Mouse (Mus musculus) limb, embryonic 11.5 days (tissue): Measurements from ENCODE around the gene Rarres1. TPM values are rescaled to one million over a fixed set of nuclear protein-coding genes. Genes with fewer than 3 reads are reported as not detected.

Source experiments
- ATAC-seq: fragments of 200-750 bp; cut with Nextera tagmentation; 2 replicates; pipeline ENCODE4 v1.8.0; 2017; ENCODE audit warnings: low read depth; ENCODE audit not compliant: insufficient number of reproducible peaks, low FRiP score, low TSS enrichment
- DNase-seq: peaks from one replicate; pipeline ENCODE4 v3.0.0-alpha.2; 2015; ENCODE audit warnings: low spot score
- H3K27ac ChIP-seq: fragments of 300-500 bp; sonication (generic); replicated peaks from 2 replicates; pipeline ENCODE4 v1.5.1; 2014; ENCODE audit warnings: low read depth, mild to moderate bottlenecking, low read length
- H3K27me3 ChIP-seq: fragments of 300-500 bp; sonication (generic); 2 replicates; pipeline ENCODE4 v1.6.1; 2014; ENCODE audit warnings: mild to moderate bottlenecking, low read length, mixed read lengths; ENCODE audit not compliant: control insufficient read depth, insufficient read depth
- H3K36me3 ChIP-seq: fragments of 300-500 bp; sonication (generic); 2 replicates; pipeline ENCODE4 v1.6.1; 2014; ENCODE audit warnings: mild to moderate bottlenecking, low read length, moderate library complexity, mixed read lengths; ENCODE audit not compliant: control insufficient read depth, insufficient read depth
- H3K4me1 ChIP-seq: fragments of 300-500 bp; sonication (generic); 2 replicates; pipeline ENCODE4 v1.6.1; 2014; ENCODE audit warnings: low read length, mixed read lengths; ENCODE audit not compliant: control insufficient read depth, insufficient read depth
- H3K4me2 ChIP-seq: fragments of 300-500 bp; sonication (generic); 2 replicates; pipeline ENCODE4 v1.6.1; 2014; ENCODE audit warnings: low read depth, mild to moderate bottlenecking, moderate library complexity; ENCODE audit not compliant: severe bottlenecking
- H3K4me3 ChIP-seq: fragments of 300-500 bp; sonication (generic); 2 replicates; pipeline ENCODE4 v1.5.1; 2014; ENCODE audit warnings: low read depth, low read length
- H3K9ac ChIP-seq: fragments of 300-500 bp; sonication (generic); 2 replicates; pipeline ENCODE4 v1.6.1; 2014; ENCODE audit warnings: mild to moderate bottlenecking, low read length
- H3K9me3 ChIP-seq: fragments of 300-500 bp; sonication (generic); 2 replicates; pipeline ENCODE4 v1.6.1; 2016; ENCODE audit warnings: low read length; ENCODE audit not compliant: control insufficient read depth
- WGBS: fragments of 180-500 bp; shearing (Covaris S2); extraction: QIAGEN DNeasy Blood & Tissue Kit; methylation state at CpG from one replicate; pipeline ENCODE4 v1.1.7; 2014; 5-methylcytosine and 5-hydroxymethylcytosine counted together
- polyA plus RNA-seq: library from polyadenylated mRNA; unstranded; fragments of >200 nt; fragmentation: Nextera tagmentation; extraction: Ambion mirVana; gene quantifications from 2 replicates; pipeline ENCODE4 v1.2.1, GENCODE M21; 2014

The Rarres1 gene
- polyA plus RNA-seq, 1 experiment from 2014 or later: 9.8 TPM

DNA sequence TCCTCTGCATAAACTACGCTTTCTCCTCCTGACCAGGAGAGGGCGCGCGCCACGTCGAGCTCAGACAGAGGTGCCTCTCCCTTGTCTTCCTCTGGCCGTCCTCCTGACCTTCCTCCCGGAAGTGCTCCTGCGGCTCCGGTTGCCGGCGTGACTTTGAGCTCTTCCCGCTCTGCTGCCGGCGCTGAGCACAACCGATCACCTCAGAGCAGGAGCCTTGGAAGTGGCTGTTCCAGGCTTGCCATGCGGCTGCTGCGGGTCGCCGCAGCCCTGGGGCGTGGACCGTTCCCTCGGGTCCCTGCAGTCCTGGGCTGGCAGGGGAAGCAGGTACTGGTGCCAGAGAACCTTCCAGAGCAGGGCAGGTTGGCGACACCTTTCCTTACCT is 85.3 kb downstream of the Rarres1 start, which contains the start of gene Gfm1:
TSS of gene Gfm1 (plus strand) at position 98 of the 382 bp plus-strand sequence.
- DNase-seq (peak; percentile 89), ATAC-seq (peak; percentile 84; the same call in 1 of the 2 replicates)
- Histone ChIP-seq H3K4me2 (peak within 1 kb of the TSS; percentile 69), H3K36me3 (no peaks in the 10 kb centered on the region; the same call in 1 of the 2 replicates), H3K27me3 (no peaks in the 10 kb centered on the region), H3K4me3 (peak within 1 kb of the TSS; percentile 98), H3K9ac (peak within 1 kb of the TSS; percentile 84), H3K4me1 (peaks cover 6% of the 10 kb centered on the region; the same call in 1 of the 2 replicates), H3K27ac (no peak within 1 kb of the TSS), H3K9me3 (peaks cover 3% of the 10 kb centered on the region; the same call in 1 of the 2 replicates)
- WGBS: under 1% methylated on average over 24 of the region's 24 CpGs

GRCm38 (mm10) chr3:67429338-67429998 is 85.9 kb downstream of the Rarres1 start:
- ATAC-seq (peak; percentile 67; the same call in 1 of the 2 replicates), DNase-seq (no peak)
- H3K4me2 ChIP-seq: peak overlapping the region; percentile 69; the same call in 1 of the 2 replicates
- no peaks in the 10 kb centered on the region for H3K27me3 ChIP-seq
- 37% methylated on average over 8 of the region's 8 CpGs for WGBS
- peaks cover 6% of the 10 kb centered on the region; the same call in 1 of the 2 replicates for H3K4me1 ChIP-seq
- peaks cover 3% of the 10 kb centered on the region; the same call in 1 of the 2 replicates for H3K9me3 ChIP-seq
- H3K9ac ChIP-seq: no peak overlapping the region
- no peaks in the 10 kb centered on the region; the same call in 1 of the 2 replicates for H3K36me3 ChIP-seq
- H3K4me3 ChIP-seq: peak overlapping the region; percentile 98
- no peak overlapping the region for H3K27ac ChIP-seq

Other genes with a start within 250 kb of the Rarres1 start
- gene Mlf1, start 141.4 kb downstream of the Rarres1 start, polyA plus RNA-seq: 24.6 and 26.3 TPM in 2 replicates
- gene Gm17402, start 140.4 kb downstream of the Rarres1 start, polyA plus RNA-seq: not detected in 2 replicates
- gene Gfm1, start 85.4 kb downstream of the Rarres1 start, polyA plus RNA-seq: 55.4 and 60.5 TPM in 2 replicates
- 119 and 125 TPM in 2 replicates for gene Lxn, start 51.6 kb downstream of the Rarres1 start, polyA plus RNA-seq
- gene Mfsd1, start 67.2 kb upstream of the Rarres1 start, polyA plus RNA-seq: 62.6 and 63.1 TPM in 2 replicates